9 mouse cellular contexts compared by ENCODE assay signal in genomic region chr11:3911440-3911839, GRCm38 (mm10). TPM values are rescaled to one million over a fixed set of nuclear protein-coding genes. Genes with fewer than 3 reads are reported as not detected.
DNase-seq lines count a peak whose midpoint lies in the region; ATAC-seq lines count a peak whose summit lies in the region.
"Not testable (repeated sequence)": the region's sequence is repeated elsewhere in the genome, so short reads cannot be mapped to it uniquely, and the experiment has no call there.
"Had no signal": no experiment of that assay in that cellular context is flagged by ENCODE, and none has a peak within 500 bp of the region (broad histone marks: within the 10 kb centered on the region; RNA-seq: fewer than 3 reads in every experiment).

No protein-coding gene starts in this region.

- 84% methylated on average over 6 of the region's 6 CpGs for WGBS in embryonic facial prominence, embryonic 12.5 days
- 91% methylated on average over 6 of the region's 6 CpGs for WGBS in forebrain, embryonic 15.5 days
- WGBS in heart, embryonic 11.5 days (ENCODE audit: insufficient replicate concordance) = 83% methylated on average over 5 of the region's 6 CpGs
- WGBS in hindbrain, embryonic 13.5 days = 89% methylated on average over 6 of the region's 6 CpGs
- WGBS in limb, embryonic 13.5 days = 92% methylated on average over 6 of the region's 6 CpGs
- 84% methylated on average over 6 of the region's 6 CpGs for WGBS in midbrain, embryonic 13.5 days
- 89% methylated on average over 6 of the region's 6 CpGs for WGBS in neural tube, embryonic 15.5 days

- DNase-seq in 3T3-L1 (ENCODE audit: low read depth, low spot score) = peak; percentile 39

- peak overlapping the region; percentile 22; the same call in 1 of the 2 replicates for H3K4me2 ChIP-seq in embryonic facial prominence, embryonic 12.5 days (replicated peaks)
- H3K4me2 ChIP-seq in forebrain, embryonic 15.5 days (replicated peaks) = peak overlapping the region; percentile 74
- peak overlapping the region; percentile 15 for H3K4me2 ChIP-seq in heart, embryonic 11.5 days
- peak overlapping the region; percentile 89 for H3K4me2 ChIP-seq in hindbrain, embryonic 13.5 days
- H3K4me2 ChIP-seq in limb, embryonic 13.5 days (replicated peaks) = peak overlapping the region; percentile 5; the same call in 1 of the 2 replicates
- H3K4me2 ChIP-seq in midbrain, embryonic 13.5 days (replicated peaks) = peak overlapping the region; percentile 89
- peak overlapping the region; percentile 96 for H3K4me2 ChIP-seq in neural tube, embryonic 15.5 days

- H3K4me1 ChIP-seq in embryonic facial prominence, embryonic 12.5 days = peaks cover 24% of the 10 kb centered on the region
- peaks cover 56% of the 10 kb centered on the region for H3K4me1 ChIP-seq in forebrain, embryonic 15.5 days
- peaks cover 33% of the 10 kb centered on the region for H3K4me1 ChIP-seq in heart, embryonic 11.5 days (ENCODE audit: control insufficient read depth, insufficient read depth, low read length)
- peaks cover 63% of the 10 kb centered on the region for H3K4me1 ChIP-seq in hindbrain, embryonic 13.5 days (replicated peaks)
- peaks cover 28% of the 10 kb centered on the region for H3K4me1 ChIP-seq in limb, embryonic 13.5 days
- peaks cover 46% of the 10 kb centered on the region for H3K4me1 ChIP-seq in midbrain, embryonic 13.5 days (replicated peaks)
- peaks cover 64% of the 10 kb centered on the region for H3K4me1 ChIP-seq in neural tube, embryonic 15.5 days

- ATAC-seq in embryonic facial prominence, embryonic 12.5 days (ENCODE audit: insufficient number of reproducible peaks, insufficient read depth, low FRiP score, low TSS enrichment); forebrain, embryonic 15.5 days (replicated peaks); heart, embryonic 11.5 days (replicated peaks; ENCODE audit: insufficient number of reproducible peaks, low FRiP score, low TSS enrichment); hindbrain, embryonic 13.5 days (ENCODE audit: low FRiP score); limb, embryonic 13.5 days (ENCODE audit: low FRiP score, low read depth); midbrain, embryonic 13.5 days; neural tube, embryonic 15.5 days (ENCODE audit: low FRiP score): not testable (repeated sequence)

- not testable (repeated sequence) for H3K27ac ChIP-seq in embryonic facial prominence, embryonic 12.5 days; forebrain, embryonic 15.5 days (replicated peaks); heart, embryonic 11.5 days (ENCODE audit: low read depth, low read length); hindbrain, embryonic 13.5 days; limb, embryonic 13.5 days; midbrain, embryonic 13.5 days; neural tube, embryonic 15.5 days (replicated peaks)

- not testable (repeated sequence) for H3K4me3 ChIP-seq in embryonic facial prominence, embryonic 12.5 days; heart, embryonic 11.5 days (ENCODE audit: low read depth, low read length); limb, embryonic 13.5 days
- peak overlapping the region; percentile 65 for H3K4me3 ChIP-seq in forebrain, embryonic 15.5 days
- H3K4me3 ChIP-seq in hindbrain, embryonic 13.5 days = peak overlapping the region; percentile 62
- peak overlapping the region; percentile 1; the same call in 1 of the 2 replicates for H3K4me3 ChIP-seq in midbrain, embryonic 13.5 days (replicated peaks)
- H3K4me3 ChIP-seq in neural tube, embryonic 15.5 days (replicated peaks) = peak overlapping the region; percentile 73

- H3K27me3 ChIP-seq in embryonic facial prominence, embryonic 12.5 days = peaks cover 21% of the 10 kb centered on the region
- H3K27me3 ChIP-seq in forebrain, embryonic 15.5 days; heart, embryonic 11.5 days (ENCODE audit: control insufficient read depth, insufficient read depth, low read length); hindbrain, embryonic 13.5 days; midbrain, embryonic 13.5 days; neural tube, embryonic 15.5 days (replicated peaks): not testable (repeated sequence)
- H3K27me3 ChIP-seq in limb, embryonic 13.5 days = peaks cover 20% of the 10 kb centered on the region

- not testable (repeated sequence) for H3K36me3 ChIP-seq in embryonic facial prominence, embryonic 12.5 days; forebrain, embryonic 15.5 days; heart, embryonic 11.5 days (ENCODE audit: control insufficient read depth, insufficient read depth, low read length); limb, embryonic 13.5 days
- peaks cover 14% of the 10 kb centered on the region for H3K36me3 ChIP-seq in hindbrain, embryonic 13.5 days
- H3K36me3 ChIP-seq in midbrain, embryonic 13.5 days = peaks cover 14% of the 10 kb centered on the region
- H3K36me3 ChIP-seq in neural tube, embryonic 15.5 days = peaks cover 11% of the 10 kb centered on the region; the same call in 1 of the 2 replicates

- H3K9me3 ChIP-seq in embryonic facial prominence, embryonic 12.5 days; forebrain, embryonic 15.5 days; heart, embryonic 11.5 days (replicated peaks; ENCODE audit: control insufficient read depth, low read length); hindbrain, embryonic 13.5 days; limb, embryonic 13.5 days; midbrain, embryonic 13.5 days; neural tube, embryonic 15.5 days (replicated peaks): not testable (repeated sequence)

- H3K9ac ChIP-seq in embryonic facial prominence, embryonic 12.5 days; forebrain, embryonic 15.5 days (replicated peaks); heart, embryonic 11.5 days (ENCODE audit: low read depth, low read length); limb, embryonic 13.5 days: not testable (repeated sequence)
- H3K9ac ChIP-seq in hindbrain, embryonic 13.5 days = peak overlapping the region; percentile 31
- H3K9ac ChIP-seq in midbrain, embryonic 13.5 days (replicated peaks) = peak overlapping the region; percentile 47; the same call in 1 of the 2 replicates
- peak overlapping the region; percentile 30; the same call in 1 of the 2 replicates for H3K9ac ChIP-seq in neural tube, embryonic 15.5 days (replicated peaks)

RNA-seq across cellular contexts. Expression of gene Slc35e4, which starts 3.0 kb away (rescaled TPM):
- 5.1 and 5.2 TPM in 2 replicates for polyA plus RNA-seq in embryonic facial prominence, embryonic 12.5 days (2016; fragmentation: Nextera tagmentation; extraction: Ambion mirVana)
- 13.2 and 13.7 TPM in 2 replicates for polyA plus RNA-seq in forebrain, embryonic 15.5 days (2015; fragmentation: Nextera tagmentation; extraction: Ambion mirVana)
- polyA plus RNA-seq in heart, embryonic 11.5 days (2014; fragmentation: Nextera tagmentation; extraction: Ambion mirVana) = 2.9 and 3.0 TPM in 2 replicates
- polyA plus RNA-seq in hindbrain, embryonic 13.5 days (2015; fragmentation: Nextera tagmentation; extraction: Ambion mirVana) = 11.1 and 11.4 TPM in 2 replicates
- polyA plus RNA-seq in limb, embryonic 13.5 days (2015; fragmentation: Nextera tagmentation; extraction: Ambion mirVana) = 3.5 and 4.1 TPM in 2 replicates
- 10.3 TPM in 2 replicates for polyA plus RNA-seq in midbrain, embryonic 13.5 days (2015; fragmentation: Nextera tagmentation; extraction: Ambion mirVana)
- polyA plus RNA-seq in neural tube, embryonic 15.5 days (2015; fragmentation: Nextera tagmentation; extraction: Ambion mirVana) = 16.5 and 19.8 TPM in 2 replicates

RNA-seq across cellular contexts. Expression of gene Dusp18, which starts 16.4 kb away (rescaled TPM):
- 12.7 and 14.7 TPM in 2 replicates for polyA plus RNA-seq in embryonic facial prominence, embryonic 12.5 days (2016; fragmentation: Nextera tagmentation; extraction: Ambion mirVana)
- 35.4 and 38.3 TPM in 2 replicates for polyA plus RNA-seq in forebrain, embryonic 15.5 days (2015; fragmentation: Nextera tagmentation; extraction: Ambion mirVana)
- 11.9 and 12.2 TPM in 2 replicates for polyA plus RNA-seq in heart, embryonic 11.5 days (2014; fragmentation: Nextera tagmentation; extraction: Ambion mirVana)
- polyA plus RNA-seq in hindbrain, embryonic 13.5 days (2015; fragmentation: Nextera tagmentation; extraction: Ambion mirVana) = 33.8 and 35.2 TPM in 2 replicates
- polyA plus RNA-seq in limb, embryonic 13.5 days (2015; fragmentation: Nextera tagmentation; extraction: Ambion mirVana) = 11.0 and 12.5 TPM in 2 replicates
- polyA plus RNA-seq in midbrain, embryonic 13.5 days (2015; fragmentation: Nextera tagmentation; extraction: Ambion mirVana) = 39.2 and 39.8 TPM in 2 replicates
- polyA plus RNA-seq in neural tube, embryonic 15.5 days (2015; fragmentation: Nextera tagmentation; extraction: Ambion mirVana) = 21.9 and 22.2 TPM in 2 replicates

RNA-seq across cellular contexts. Expression of gene 4921536K21Rik, which starts 16.5 kb away (rescaled TPM):
- polyA plus RNA-seq in embryonic facial prominence, embryonic 12.5 days (2016; fragmentation: Nextera tagmentation; extraction: Ambion mirVana) = 0.14 and 0.33 TPM in 2 replicates
- 0.57 and 0.61 TPM in 2 replicates for polyA plus RNA-seq in forebrain, embryonic 15.5 days (2015; fragmentation: Nextera tagmentation; extraction: Ambion mirVana)
- polyA plus RNA-seq in heart, embryonic 11.5 days (2014; fragmentation: Nextera tagmentation; extraction: Ambion mirVana) = not detected in 2 replicates
- 0.47 and 0.84 TPM in 2 replicates for polyA plus RNA-seq in hindbrain, embryonic 13.5 days (2015; fragmentation: Nextera tagmentation; extraction: Ambion mirVana)
- 0.09 and 0.20 TPM in 2 replicates for polyA plus RNA-seq in limb, embryonic 13.5 days (2015; fragmentation: Nextera tagmentation; extraction: Ambion mirVana)
- polyA plus RNA-seq in midbrain, embryonic 13.5 days (2015; fragmentation: Nextera tagmentation; extraction: Ambion mirVana) = 0.54 and 0.67 TPM in 2 replicates
- polyA plus RNA-seq in neural tube, embryonic 15.5 days (2015; fragmentation: Nextera tagmentation; extraction: Ambion mirVana) = 0.38 and 0.49 TPM in 2 replicates
- polyA plus RNA-seq: liver, postnatal 0 days had no signal

RNA-seq across cellular contexts. Expression of gene Tcn2, which starts 20.5 kb away (rescaled TPM):
- polyA plus RNA-seq in embryonic facial prominence, embryonic 12.5 days (2016; fragmentation: Nextera tagmentation; extraction: Ambion mirVana) = 34.6 and 36.1 TPM in 2 replicates
- 14.1 and 15.3 TPM in 2 replicates for polyA plus RNA-seq in forebrain, embryonic 15.5 days (2015; fragmentation: Nextera tagmentation; extraction: Ambion mirVana)
- polyA plus RNA-seq in heart, embryonic 11.5 days (2014; fragmentation: Nextera tagmentation; extraction: Ambion mirVana) = 71.2 and 72.5 TPM in 2 replicates
- 28.4 and 28.5 TPM in 2 replicates for polyA plus RNA-seq in hindbrain, embryonic 13.5 days (2015; fragmentation: Nextera tagmentation; extraction: Ambion mirVana)
- 44.1 and 46.0 TPM in 2 replicates for polyA plus RNA-seq in limb, embryonic 13.5 days (2015; fragmentation: Nextera tagmentation; extraction: Ambion mirVana)
- polyA plus RNA-seq in midbrain, embryonic 13.5 days (2015; fragmentation: Nextera tagmentation; extraction: Ambion mirVana) = 16.6 and 20.3 TPM in 2 replicates
- 24.6 and 31.4 TPM in 2 replicates for polyA plus RNA-seq in neural tube, embryonic 15.5 days (2015; fragmentation: Nextera tagmentation; extraction: Ambion mirVana)

RNA-seq across cellular contexts. Expression of gene Osbp2, which starts 47.7 kb away (rescaled TPM):
- 2.1 TPM in 2 replicates for polyA plus RNA-seq in embryonic facial prominence, embryonic 12.5 days (2016; fragmentation: Nextera tagmentation; extraction: Ambion mirVana)
- polyA plus RNA-seq in forebrain, embryonic 15.5 days (2015; fragmentation: Nextera tagmentation; extraction: Ambion mirVana) = 11.9 and 14.6 TPM in 2 replicates
- 0.13 and 0.23 TPM in 2 replicates for polyA plus RNA-seq in heart, embryonic 11.5 days (2014; fragmentation: Nextera tagmentation; extraction: Ambion mirVana)
- 14.5 and 17.4 TPM in 2 replicates for polyA plus RNA-seq in hindbrain, embryonic 13.5 days (2015; fragmentation: Nextera tagmentation; extraction: Ambion mirVana)
- 0.73 and 0.76 TPM in 2 replicates for polyA plus RNA-seq in limb, embryonic 13.5 days (2015; fragmentation: Nextera tagmentation; extraction: Ambion mirVana)
- polyA plus RNA-seq in midbrain, embryonic 13.5 days (2015; fragmentation: Nextera tagmentation; extraction: Ambion mirVana) = 12.7 and 14.9 TPM in 2 replicates
- polyA plus RNA-seq in neural tube, embryonic 15.5 days (2015; fragmentation: Nextera tagmentation; extraction: Ambion mirVana) = 28.8 and 33.9 TPM in 2 replicates
- polyA plus RNA-seq: liver, postnatal 0 days had no signal

Comparison
In these comparisons a context has a peak if more than half of its experiments do, and no peak if none do; other contexts are left out.
1. H3K4me2 ChIP-seq: peak in every context shown above with its lines; median percentile 96 in neural tube, embryonic 15.5 days; 89 in hindbrain, embryonic 13.5 days; 89 in midbrain, embryonic 13.5 days; 74 in forebrain, embryonic 15.5 days; 22 in embryonic facial prominence, embryonic 12.5 days; 15 in heart, embryonic 11.5 days; 5 in limb, embryonic 13.5 days.